Mouse (Mus musculus): ENCODE results near the gene Spaca6.
"Not testable (repeated sequence)": the region's sequence is repeated elsewhere in the genome, so short reads cannot be mapped to it uniquely, and the experiment has no call there.

DNA sequence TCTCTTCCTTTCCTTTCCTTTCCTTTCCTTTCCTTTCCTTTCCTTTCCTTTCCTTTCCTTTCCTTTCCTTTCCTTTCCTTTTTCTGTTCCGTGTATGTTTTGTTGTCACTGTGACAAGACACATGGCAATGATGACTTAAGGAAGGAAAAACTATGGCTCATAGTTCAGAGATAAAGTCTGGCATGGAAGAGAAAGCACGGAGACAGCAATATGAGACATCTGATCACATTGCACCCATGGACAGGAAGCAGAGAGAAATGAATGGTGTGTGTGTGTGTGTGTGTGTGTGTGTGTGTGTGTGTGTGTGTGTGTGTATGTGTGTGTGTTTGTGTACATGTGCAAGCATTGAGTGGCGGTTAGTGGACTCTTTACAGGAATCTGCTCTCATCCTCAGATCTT lies 17.6 kb downstream of the Spaca6 start:
- TF ChIP-seq CTCF (IDR thresholded peaks at IDR 0.05; ENCODE audit: control insufficient read depth, insufficient read depth, insufficient read length); MAX (IDR thresholded peaks at IDR 0.05); USF1 (IDR thresholded peaks at IDR 0.05; ENCODE audit: low read depth); FOSL1 (IDR thresholded peaks at IDR 0.05; ENCODE audit: insufficient read depth, low read length, poor library complexity, severe bottlenecking); CEBPB (IDR thresholded peaks at IDR 0.05; ENCODE audit: low read depth): not testable (repeated sequence)

Data from C2C12 (cell line).